Mouse (Mus musculus): ENCODE measurements at regions not wholly inside any gene's neighbourhood (a gene's known extent, or its start where the extent isn't known, plus 50 kb on each side); places are given as distances from the start of the nearest gene placed in this dataset.
A peak's percentile ranks its signal among the peaks of the same experiment; 100 is the strongest.

- no peak for DNase-seq
Observed at GRCm38 (mm10) chr2:166227496-166227895, 72.0 kb upstream of the Sulf2 start.

GRCm38 (mm10) chr2:166226929-166227328, 71.5 kb upstream of the Sulf2 start:
- DNase-seq: no peak

- no peak for DNase-seq
Observed at GRCm38 (mm10) chr2:166226331-166226730, 70.9 kb upstream of the Sulf2 start.

GRCm38 (mm10) chr2:166225354-166225753, 69.9 kb upstream of the Sulf2 start:
- no peak for DNase-seq

GRCm38 (mm10) chr2:166218783-166219182, 63.3 kb upstream of the Sulf2 start:
- no peak for DNase-seq

GRCm38 (mm10) chr2:166216512-166216865, 61.0 kb upstream of the Sulf2 start:
- DNase-seq: no peak

GRCm38 (mm10) chr2:166215610-166216511, 60.4 kb upstream of the Sulf2 start:
- DNase-seq: peak; percentile 11

GRCm38 (mm10) chr2:166215191-166215590, 59.7 kb upstream of the Sulf2 start:
- DNase-seq: no peak

- DNase-seq: no peak
Observed at GRCm38 (mm10) chr2:166207145-166207508, 51.7 kb upstream of the Sulf2 start.

GRCm38 (mm10) chr2:166206396-166207144, 51.1 kb upstream of the Sulf2 start:
- DNase-seq: peak; percentile 12

All from cerebellum, adult 8-10 months (tissue).